Mouse (Mus musculus) CH12.LX (cell line): Measurements from ENCODE around the gene Gabrr1. TPM values are rescaled to one million over a fixed set of nuclear protein-coding genes. Genes with fewer than 3 reads are reported as not detected.

Experiments
- DNase-seq: peaks from one replicate; pipeline ENCODE4 v3.0.0-alpha.2; 2013; ENCODE audit errors: extremely low read depth
- H3K27ac ChIP-seq: 2 replicates; pipeline ENCODE4 v1.5.1; 2012; ENCODE audit warnings: low read depth, mild to moderate bottlenecking, control low read depth, moderate library complexity; ENCODE audit not compliant: insufficient read depth
- H3K27me3 ChIP-seq: replicated peaks from 2 replicates; pipeline ENCODE3; 2012; ENCODE audit warnings: inconsistent platforms
- H3K36me3 ChIP-seq, 2 experiments: replicated peaks in 1 of 2; 2 replicates each; pipeline versions ENCODE3 to v1.6.1; 2012; ENCODE audit warnings: inconsistent platforms in 1 of 2, low read length in 1 of 2, mild to moderate bottlenecking in 1 of 2, mixed read lengths in 1 of 2, moderate library complexity in 1 of 2; ENCODE audit not compliant: control insufficient read depth in 1 of 2, insufficient read depth in 1 of 2
- H3K4me1 ChIP-seq, 2 experiments: 2 replicates each; pipeline ENCODE4 v1.6.1; 2012; ENCODE audit warnings: inconsistent platforms in 1 of 2, moderate library complexity in 1 of 2; ENCODE audit not compliant: insufficient read depth in 2 of 2, control insufficient read depth in 1 of 2
- H3K4me2 ChIP-seq: 2 replicates; pipeline ENCODE4 v1.6.1; 2012; ENCODE audit warnings: low read depth, mild to moderate bottlenecking, control low read depth; ENCODE audit not compliant: poor library complexity, insufficient read depth, severe bottlenecking
- H3K4me3 ChIP-seq, 3 experiments: fragments of 150-350 bp in 1 of 3; sonication (generic) in 1 of 3; replicated peaks in 1 of 3; 2 replicates each; pipeline versions ENCODE3 to v1.5.1; 2011 to 2012; ENCODE audit warnings: low read depth in 2 of 3, low read length in 2 of 3, mild to moderate bottlenecking in 2 of 3, moderate library complexity in 2 of 3, control low read depth in 1 of 3, improper control_type of control experiment in 1 of 3, inconsistent platforms in 1 of 3, mixed read lengths in 1 of 3; ENCODE audit not compliant: poor library complexity in 1 of 3
- H3K79me2 ChIP-seq: replicated peaks from 2 replicates; pipeline ENCODE4 v1.6.1; 2012; ENCODE audit warnings: mild to moderate bottlenecking, moderate library complexity; ENCODE audit not compliant: control insufficient read depth, poor library complexity, insufficient read depth, severe bottlenecking; ENCODE audit errors: extremely low read depth
- H3K9ac ChIP-seq: 2 replicates; pipeline ENCODE4 v1.6.1; 2012; ENCODE audit warnings: low read depth, mild to moderate bottlenecking, control low read depth, moderate library complexity; ENCODE audit not compliant: insufficient read depth
- H3K9me3 ChIP-seq: replicated peaks from 2 replicates; pipeline ENCODE3; 2012; ENCODE audit warnings: low read length, inconsistent platforms, mixed read lengths
- BHLHE40 ChIP-seq: IDR thresholded peaks from 2 replicates; pipeline ENCODE4 v1.6.1; 2011; ENCODE audit warnings: mild to moderate bottlenecking, low read depth, low read length, improper control_type of control experiment
- CHD1 ChIP-seq: IDR thresholded peaks from 2 replicates; pipeline ENCODE4 v1.6.1; 2012; ENCODE audit warnings: low read depth, low read length, improper control_type of control experiment, inconsistent platforms
- CHD2 ChIP-seq: IDR thresholded peaks from 2 replicates; pipeline ENCODE4 v1.6.1; 2011; ENCODE audit warnings: low read length, improper control_type of control experiment
- CTCF ChIP-seq, 2 experiments: IDR thresholded peaks in 1 of 2; conservative IDR thresholded peaks in 1 of 2; 2 replicates each; pipeline ENCODE4 v1.5.1; 2011 to 2012; ENCODE audit warnings: low read depth in 2 of 2, low read length in 2 of 2, improper control_type of control experiment in 1 of 2, inconsistent platforms in 1 of 2, mild to moderate bottlenecking in 1 of 2, moderate library complexity in 1 of 2
- E2F4 ChIP-seq: IDR thresholded peaks from 2 replicates; pipeline ENCODE4 v1.6.1; 2011; ENCODE audit warnings: low read depth, low read length, improper control_type of control experiment; ENCODE audit not compliant: insufficient replicate concordance
- ELF1 ChIP-seq: IDR thresholded peaks from 2 replicates; pipeline ENCODE4 v1.6.1; 2014; ENCODE audit warnings: low read depth, mild to moderate bottlenecking, inconsistent platforms, low read length, improper control_type of control experiment
- EP300 ChIP-seq: IDR thresholded peaks from 2 replicates; pipeline ENCODE4 v1.6.1; 2011; ENCODE audit warnings: low read length, improper control_type of control experiment
- ETS1 ChIP-seq: conservative IDR thresholded peaks from 2 replicates; pipeline ENCODE4 v1.6.1; 2012; ENCODE audit warnings: low read depth, mild to moderate bottlenecking, inconsistent platforms, low read length, improper control_type of control experiment, moderate library complexity
- GABPA ChIP-seq: IDR thresholded peaks from 2 replicates; pipeline ENCODE4 v1.6.1; 2012; ENCODE audit warnings: low read depth, low read length, improper control_type of control experiment, inconsistent platforms; ENCODE audit not compliant: insufficient replicate concordance
- HCFC1 ChIP-seq: IDR thresholded peaks from 2 replicates; pipeline ENCODE4 v1.6.1; 2012; ENCODE audit warnings: low read depth, mild to moderate bottlenecking, inconsistent platforms, low read length, improper control_type of control experiment
- IRF4 ChIP-seq: IDR thresholded peaks from 2 replicates; pipeline ENCODE4 v1.6.1; 2014; ENCODE audit warnings: low read depth, mild to moderate bottlenecking, inconsistent platforms, low read length, improper control_type of control experiment
- JUN ChIP-seq: IDR thresholded peaks from 2 replicates; pipeline ENCODE4 v1.6.1; 2011; ENCODE audit warnings: low read depth, mild to moderate bottlenecking, low read length, improper control_type of control experiment, moderate library complexity; ENCODE audit not compliant: insufficient read depth
- JUND ChIP-seq: conservative IDR thresholded peaks from 2 replicates; pipeline ENCODE4 v1.6.1; 2011; ENCODE audit warnings: low read depth, low read length, improper control_type of control experiment
- KAT2A ChIP-seq: IDR thresholded peaks from 2 replicates; pipeline ENCODE4 v1.6.1; 2012; ENCODE audit warnings: low read length, improper control_type of control experiment, inconsistent platforms; ENCODE audit not compliant: insufficient replicate concordance
- MAFK ChIP-seq: IDR thresholded peaks from 2 replicates; pipeline ENCODE4 v1.6.1; 2011; ENCODE audit warnings: low read length, improper control_type of control experiment; ENCODE audit not compliant: insufficient replicate concordance
- MEF2A ChIP-seq: IDR thresholded peaks from 2 replicates; pipeline ENCODE4 v1.6.1; 2014; ENCODE audit warnings: low read depth, mild to moderate bottlenecking, inconsistent platforms, low read length, improper control_type of control experiment, borderline replicate concordance
- MXI1 ChIP-seq: IDR thresholded peaks from 2 replicates; pipeline ENCODE4 v1.6.1; 2011; ENCODE audit warnings: mild to moderate bottlenecking, low read depth, low read length, improper control_type of control experiment
- MYC ChIP-seq: IDR thresholded peaks from 2 replicates; pipeline ENCODE4 v1.6.1; 2011; ENCODE audit warnings: low read depth, mild to moderate bottlenecking, improper control_type of control experiment, low read length
- NELFE ChIP-seq: IDR thresholded peaks from 2 replicates; pipeline ENCODE4 v1.6.1; 2011; ENCODE audit warnings: low read depth, low read length, improper control_type of control experiment
- NRF1 ChIP-seq: IDR thresholded peaks from 2 replicates; pipeline ENCODE4 v1.6.1; 2014; ENCODE audit warnings: low read depth, mild to moderate bottlenecking, inconsistent platforms, low read length, improper control_type of control experiment, moderate library complexity
- PAX5 ChIP-seq: IDR thresholded peaks from 2 replicates; pipeline ENCODE4 v1.6.1; 2012; ENCODE audit warnings: low read length, inconsistent platforms, mixed read lengths
- POLR2A ChIP-seq: IDR thresholded peaks from 2 replicates; pipeline ENCODE4 v1.6.1; 2011; ENCODE audit warnings: low read depth, mild to moderate bottlenecking, improper control_type of control experiment, low read length
- POLR2AphosphoS2 ChIP-seq: IDR thresholded peaks from 2 replicates; pipeline ENCODE4 v1.6.1; 2011; ENCODE audit warnings: low read depth, low read length, improper control_type of control experiment
- RAD21 ChIP-seq: IDR thresholded peaks from 2 replicates; pipeline ENCODE4 v1.6.1; 2011; ENCODE audit warnings: low read depth, mild to moderate bottlenecking, low read length, improper control_type of control experiment, moderate library complexity
- RCOR1 ChIP-seq: conservative IDR thresholded peaks from 2 replicates; pipeline ENCODE4 v1.6.1; 2012; ENCODE audit warnings: low read depth, mild to moderate bottlenecking, inconsistent platforms, low read length, improper control_type of control experiment
- SIN3A ChIP-seq: IDR thresholded peaks from 2 replicates; pipeline ENCODE4 v1.6.1; 2012; ENCODE audit warnings: low read length, improper control_type of control experiment, inconsistent platforms
- SMC3 ChIP-seq: IDR thresholded peaks from 2 replicates; pipeline ENCODE4 v1.6.1; 2011; ENCODE audit warnings: low read depth, low read length, improper control_type of control experiment
- TCF12 ChIP-seq: IDR thresholded peaks from 2 replicates; pipeline ENCODE4 v1.6.1; 2014; ENCODE audit warnings: low read depth, mild to moderate bottlenecking, inconsistent platforms, low read length, improper control_type of control experiment
- UBTF ChIP-seq: IDR thresholded peaks from 2 replicates; pipeline ENCODE4 v1.6.1; 2012; ENCODE audit warnings: low read depth, mild to moderate bottlenecking, inconsistent platforms, low read length, improper control_type of control experiment, moderate library complexity
- USF1 ChIP-seq: IDR thresholded peaks from 2 replicates; pipeline ENCODE4 v1.6.1; 2014; ENCODE audit warnings: low read depth, mild to moderate bottlenecking, inconsistent platforms, low read length, improper control_type of control experiment
- USF2 ChIP-seq: conservative IDR thresholded peaks from 2 replicates; pipeline ENCODE4 v1.6.1; 2011; ENCODE audit warnings: low read depth, low read length, improper control_type of control experiment
- ZC3H11A ChIP-seq: IDR thresholded peaks from 2 replicates; pipeline ENCODE4 v1.6.1; 2012; ENCODE audit warnings: low read depth, mild to moderate bottlenecking, inconsistent platforms, low read length, improper control_type of control experiment
- ZKSCAN1 ChIP-seq: IDR thresholded peaks from 2 replicates; pipeline ENCODE4 v1.6.1; 2012; ENCODE audit warnings: low read depth, inconsistent platforms, low read length, improper control_type of control experiment, borderline replicate concordance
- ZMIZ1 ChIP-seq: IDR thresholded peaks from 2 replicates; pipeline ENCODE4 v1.6.1; 2012; ENCODE audit warnings: low read depth, mild to moderate bottlenecking, inconsistent platforms, low read length, improper control_type of control experiment
- ZNF384 ChIP-seq: IDR thresholded peaks from 2 replicates; pipeline ENCODE4 v1.6.1; 2012; ENCODE audit warnings: low read depth, low read length, improper control_type of control experiment, inconsistent platforms
- dilution Hi-C: fragments of 300-500 bp; cut with MboI; formaldehyde crosslinking; loops from 2 replicates; pipeline ENCODE4 v1.14.3; 2020; ENCODE audit warnings: low sequenced_read_pairs; ENCODE audit not compliant: extremely low pct_unique_long_range_greater_than_20kb, extremely low pct_ligation_motif_present
- in situ Hi-C: fragments of 300-500 bp; cut with MboI; formaldehyde crosslinking; loops from 3 replicates; pipeline ENCODE4 v1.14.3; 2019; ENCODE audit warnings: low sequenced_read_pairs, low pct_ligation_motif_present, low pct_unique_long_range_greater_than_20kb, mixed read lengths
- polyA plus RNA-seq: library from polyadenylated mRNA; unstranded; fragments of >175 nt; gene quantifications from 2 replicates; pipeline ENCODE4 v1.2.1, GENCODE M21; 2012; ENCODE audit warnings: low read depth; ENCODE audit not compliant: insufficient read length
- total RNA-seq, 2 experiments: library from RNA; depleted of rRNA; stranded (reverse); fragments of 300-350 nt in 1 of 2; fragments of >200 nt in 1 of 2; gene quantifications; 2 replicates each; pipeline ENCODE4 v1.2.3; 2012 to 2014

Gene Gabrr1
- total and polyA plus RNA-seq, 3 experiments = 43.3 to 114 (median 82.0) TPM

DNA sequence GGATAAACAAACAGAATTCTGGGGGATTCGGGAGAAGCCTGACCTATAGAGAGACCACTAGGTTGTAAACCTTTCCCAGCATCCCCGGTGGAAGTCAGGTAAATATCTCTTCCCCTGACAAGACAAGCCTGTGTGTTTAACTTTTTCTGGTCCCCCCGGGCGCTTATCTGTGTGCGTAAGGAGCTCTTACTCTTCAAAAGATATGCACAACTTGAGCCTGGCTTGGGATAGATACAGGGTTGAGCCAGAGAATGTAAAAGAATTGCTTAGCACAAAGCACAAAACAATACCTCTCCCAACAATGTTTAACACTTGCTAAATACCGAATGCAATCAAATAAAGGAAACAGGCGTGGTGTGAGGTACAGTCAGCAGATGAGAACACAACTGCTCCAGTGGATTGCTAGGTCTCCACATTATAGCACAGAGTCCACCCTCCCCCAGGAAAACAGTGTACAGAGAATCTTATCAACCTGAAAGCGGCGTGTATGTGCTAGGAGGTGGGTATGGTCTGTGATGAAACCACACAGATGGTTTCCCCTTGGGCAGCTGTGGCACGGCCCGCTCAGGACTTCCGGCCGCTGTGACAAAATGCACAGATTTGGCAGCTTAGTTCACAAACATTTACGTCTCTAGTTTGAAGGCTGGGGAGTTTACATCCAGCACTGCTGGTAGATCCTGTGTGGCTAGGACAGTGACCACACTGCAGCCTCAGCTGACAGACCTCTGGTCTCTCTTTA, 22.4 kb upstream of the Gabrr1 start (continued):
- TF ChIP-seq UBTF (no peak), IRF4 (peak; percentile 59; the same call in 1 of the 2 replicates), GABPA (no peak), NRF1 (0 out of 2 replicates have a peak, but pooled peaks have one; percentile 24), ZMIZ1 (no peak; the same call in 1 of the 2 replicates)

DNA sequence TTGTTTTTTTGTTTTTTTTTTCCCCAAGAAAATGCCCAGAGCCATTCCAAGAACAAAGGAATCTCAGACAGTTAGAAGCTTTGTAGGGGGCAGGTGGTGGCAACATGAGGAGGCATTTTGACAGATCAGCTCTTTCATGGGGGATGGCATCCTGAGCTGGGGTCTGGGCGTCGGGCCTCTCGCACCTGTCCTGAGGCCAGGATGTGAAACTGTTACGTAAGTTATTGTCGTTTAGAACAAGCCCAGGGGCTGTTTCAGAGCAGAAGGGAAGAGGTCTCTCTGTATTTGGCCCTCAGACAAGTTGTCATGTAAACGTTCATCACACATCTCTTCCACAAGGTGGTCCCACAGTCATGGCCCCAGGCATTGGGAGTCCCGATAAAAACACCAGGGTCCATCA, 21.5 kb upstream of the Gabrr1 start:
- dilution Hi-C loops = no loop called here
- peak overlapping the region; percentile 94 for H3K27ac ChIP-seq
- no peaks in the 10 kb centered on the region for H3K27me3 ChIP-seq
- H3K9me3 ChIP-seq = peaks cover 13% of the 10 kb centered on the region
- peak; percentile 73 for DNase-seq
- H3K79me2 ChIP-seq = no peaks in the 10 kb centered on the region
- H3K4me1 ChIP-seq = peaks cover 28 to 57% of the 10 kb centered on the region in 2 experiments
- peak overlapping the region in 1 of 3 experiments; percentile 9 for H3K4me3 ChIP-seq
- H3K36me3 ChIP-seq = no peaks in the 10 kb centered on the region
- peak overlapping the region; percentile 54 for H3K9ac ChIP-seq
- in situ Hi-C loops = loop anchor here (10.0 kb wide), 4 partner anchors 86 to 526 kb away; no protein-coding TSS in a partner anchor
- peak overlapping the region; percentile 77 for H3K4me2 ChIP-seq
- TF ChIP-seq ZMIZ1 (no peak), EP300 (peak; percentile 84), PAX5 (no peak), ELF1 (no peak; the same call in 1 of the 2 replicates), RAD21 (no peak; the same call in 1 of the 2 replicates), POLR2A (no peak; the same call in 1 of the 2 replicates), USF1 (no peak), ZKSCAN1 (no peak), NELFE (0 out of 2 replicates have a peak, but pooled peaks have one; percentile 20), KAT2A (peak; percentile 48; the same call in 1 of the 2 replicates), ETS1 (peak; percentile 80), GABPA (0 out of 2 replicates have a peak, but pooled peaks have one; percentile 10), ZC3H11A (no peak), BHLHE40 (peak; percentile 72), MAFK (peak; percentile 85), MYC (peak; percentile 42), JUND (peak; percentile 65), RCOR1 (peak; percentile 94), JUN (peak; percentile 52), E2F4 (peak; percentile 68; the same call in 1 of the 2 replicates), USF2 (no peak), MXI1 (peak; percentile 75; the same call in 1 of the 2 replicates), HCFC1 (no peak), TCF12 (peak; percentile 97), IRF4 (peak; percentile 94), CHD1 (no peak; the same call in 1 of the 2 replicates), CTCF (conservative IDR thresholded peaks at IDR 0.05 in 1 of 2, IDR thresholded peaks at IDR 0.05 in 1 of 2; ENCODE audit: low read depth in 2 of 2, low read length in 2 of 2) (no peak), ZNF384 (0 out of 2 replicates have a peak, but pooled peaks have one; percentile 15), MEF2A (peak; percentile 70), NRF1 (no peak), SMC3 (no peak), POLR2AphosphoS2 (0 out of 2 replicates have a peak, but pooled peaks have one; percentile 35), CHD2 (peak; percentile 72; the same call in 1 of the 2 replicates), SIN3A (peak; percentile 67; the same call in 1 of the 2 replicates)
